Mouse (Mus musculus) midbrain, embryonic 11.5 days (tissue): ENCODE results near the gene Rp9. TPM values are rescaled to one million over a fixed set of nuclear protein-coding genes. Genes with fewer than 3 reads are reported as not detected.

Experiments used
- ATAC-seq: fragments of 200-750 bp; cut with Nextera tagmentation; 2 replicates; pipeline ENCODE4 v1.8.0; 2017; ENCODE audit warnings: moderate TSS enrichment, moderate library complexity; ENCODE audit not compliant: low FRiP score
- DNase-seq: peaks from one replicate; pipeline ENCODE4 v3.0.0; 2015; ENCODE audit warnings: low spot score; ENCODE audit errors: missing footprints
- H3K27ac ChIP-seq: fragments of 300-500 bp; sonication (generic); 2 replicates; pipeline ENCODE4 v1.5.1; 2014; ENCODE audit warnings: low read depth, low read length
- H3K27me3 ChIP-seq: fragments of 300-500 bp; sonication (generic); 2 replicates; pipeline ENCODE4 v1.6.1; 2014; ENCODE audit warnings: mild to moderate bottlenecking, low read length, moderate library complexity, mixed read lengths; ENCODE audit not compliant: control insufficient read depth, insufficient read depth
- H3K36me3 ChIP-seq: fragments of 300-500 bp; sonication (generic); 2 replicates; pipeline ENCODE4 v1.6.1; 2014; ENCODE audit warnings: mild to moderate bottlenecking, low read length, moderate library complexity, mixed read lengths; ENCODE audit not compliant: control insufficient read depth, insufficient read depth
- H3K4me1 ChIP-seq: fragments of 300-500 bp; sonication (generic); 2 replicates; pipeline ENCODE4 v1.6.1; 2014; ENCODE audit warnings: low read length; ENCODE audit not compliant: control insufficient read depth, insufficient read depth
- H3K4me2 ChIP-seq: fragments of 300-500 bp; sonication (generic); 2 replicates; pipeline ENCODE4 v1.6.1; 2014; ENCODE audit warnings: mild to moderate bottlenecking, moderate library complexity
- H3K4me3 ChIP-seq: fragments of 300-500 bp; sonication (generic); 2 replicates; pipeline ENCODE4 v1.5.1; 2014; ENCODE audit warnings: low read depth, low read length
- H3K9ac ChIP-seq: fragments of 300-500 bp; sonication (generic); 2 replicates; pipeline ENCODE4 v1.6.1; 2014; ENCODE audit warnings: low read length
- H3K9me3 ChIP-seq: fragments of 300-500 bp; sonication (generic); 2 replicates; pipeline ENCODE4 v1.6.1; 2016; ENCODE audit warnings: low read length; ENCODE audit not compliant: control insufficient read depth
- WGBS: fragments of 180-500 bp; shearing (Covaris S2); extraction: QIAGEN DNeasy Blood & Tissue Kit; methylation state at CpG from one replicate; pipeline ENCODE4 v1.1.7; 2014; 5-methylcytosine and 5-hydroxymethylcytosine counted together
- polyA plus RNA-seq: library from polyadenylated mRNA; unstranded; fragments of >200 nt; fragmentation: Nextera tagmentation; extraction: Ambion mirVana; gene quantifications from 2 replicates; pipeline ENCODE4 v1.2.1, GENCODE M21; 2014

Gene Rp9
- polyA plus RNA-seq, 1 experiment from 2014 or later = 54.2 TPM

GRCm38 (mm10) chr9:22402001-22402400 lies 67.5 kb downstream of the Rp9 start:
- H3K27ac ChIP-seq = no peak overlapping the region
- WGBS = 83% methylated on average over 6 of the region's 6 CpGs

GRCm38 (mm10) chr9:22399021-22399420 lies 70.5 kb downstream of the Rp9 start:
- no peaks in the 10 kb centered on the region for H3K4me1 ChIP-seq
- DNase-seq = no peak
- ATAC-seq = no peak
- H3K9me3 ChIP-seq = no peaks in the 10 kb centered on the region
- H3K27me3 ChIP-seq = no peaks in the 10 kb centered on the region
- no peak overlapping the region for H3K27ac ChIP-seq
- WGBS = 87% methylated on average over 4 of the region's 4 CpGs
- H3K9ac ChIP-seq = no peak overlapping the region
- no peaks in the 10 kb centered on the region for H3K36me3 ChIP-seq
- H3K4me3 ChIP-seq = no peak overlapping the region
- H3K4me2 ChIP-seq = no peak overlapping the region

More at GRCm38 (mm10) chr9:22402001-22402400, 67.5 kb downstream of the Rp9 start:
- H3K4me3 ChIP-seq = no peak overlapping the region
- DNase-seq = no peak
- no peaks in the 10 kb centered on the region for H3K27me3 ChIP-seq
- H3K36me3 ChIP-seq = no peaks in the 10 kb centered on the region
- no peaks in the 10 kb centered on the region for H3K9me3 ChIP-seq
- H3K4me1 ChIP-seq = no peaks in the 10 kb centered on the region
- H3K9ac ChIP-seq = no peak overlapping the region
- no peak for ATAC-seq
- H3K4me2 ChIP-seq = no peak overlapping the region

DNA sequence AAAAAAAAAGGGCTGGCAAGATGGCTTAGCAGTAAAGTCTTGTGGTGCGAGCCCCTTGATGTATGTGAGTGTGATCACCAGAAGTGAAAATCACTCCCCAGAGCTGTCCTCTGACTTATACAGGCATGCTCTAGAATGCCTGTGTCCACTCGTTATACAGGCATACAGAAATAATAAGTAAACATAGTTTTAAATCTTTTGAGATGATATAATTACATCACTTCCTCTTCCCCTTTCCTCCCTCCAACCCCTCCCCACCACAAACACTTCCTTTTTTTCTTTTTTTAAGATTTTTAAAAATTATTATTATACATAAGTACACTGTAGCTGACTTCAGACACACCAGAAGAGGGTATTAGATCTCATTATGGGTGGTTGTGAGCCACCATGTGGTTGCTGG lies 74.8 kb downstream of the Rp9 start:
- ATAC-seq = no peak
- Histone ChIP-seq H3K4me2 (no peak overlapping the region), H3K9ac (no peak overlapping the region), H3K27me3 (no peaks in the 10 kb centered on the region), H3K9me3 (no peaks in the 10 kb centered on the region), H3K36me3 (no peaks in the 10 kb centered on the region), H3K4me1 (no peaks in the 10 kb centered on the region), H3K27ac (no peak overlapping the region), H3K4me3 (no peak overlapping the region)
- 90% methylated on average over 2 of the region's 2 CpGs for WGBS
- DNase-seq = no peak

DNA sequence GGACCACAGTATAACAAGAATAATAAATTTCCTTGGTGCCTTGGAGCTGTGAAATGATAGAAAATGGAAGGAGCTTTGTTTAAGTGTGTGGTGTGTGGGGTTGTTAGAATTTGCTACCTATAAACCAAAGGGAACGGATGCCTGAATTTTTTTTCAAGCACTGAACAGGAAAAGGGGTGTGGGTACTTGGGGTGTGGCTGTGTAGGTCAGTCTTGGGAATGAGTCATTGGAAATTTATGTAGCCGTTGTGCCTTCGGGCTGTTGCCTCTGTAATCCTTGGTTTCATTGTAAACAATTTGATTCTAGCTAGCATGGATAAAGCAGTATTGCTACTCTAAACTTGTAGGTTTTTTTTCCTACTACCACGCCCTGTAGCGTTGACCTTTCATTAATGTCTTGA lies 79.2 kb downstream of the Rp9 start:
- no peaks in the 10 kb centered on the region for H3K36me3 ChIP-seq
- WGBS = 89% methylated on average over 5 of the region's 5 CpGs
- H3K4me3 ChIP-seq = no peak overlapping the region
- H3K27me3 ChIP-seq = no peaks in the 10 kb centered on the region
- DNase-seq (no peak), ATAC-seq (no peak)
- H3K27ac ChIP-seq = no peak overlapping the region
- no peak overlapping the region for H3K9ac ChIP-seq
- no peaks in the 10 kb centered on the region for H3K9me3 ChIP-seq
- peaks cover 9% of the 10 kb centered on the region for H3K4me1 ChIP-seq
- H3K4me2 ChIP-seq = no peak overlapping the region

GRCm38 (mm10) chr9:22389736-22390245 lies 79.8 kb downstream of the Rp9 start:
- Histone ChIP-seq H3K4me3 (peak overlapping the region; percentile 74; the same call in 1 of the 2 replicates), H3K27me3 (no peaks in the 10 kb centered on the region), H3K36me3 (no peaks in the 10 kb centered on the region), H3K4me2 (peak overlapping the region; percentile 71), H3K27ac (no peak overlapping the region), H3K9me3 (no peaks in the 10 kb centered on the region), H3K4me1 (peaks cover 9% of the 10 kb centered on the region), H3K9ac (peak overlapping the region; percentile 90)
- peak; percentile 89 for DNase-seq
- WGBS = 71% methylated on average over 6 of the region's 6 CpGs
- no peak for ATAC-seq

DNA sequence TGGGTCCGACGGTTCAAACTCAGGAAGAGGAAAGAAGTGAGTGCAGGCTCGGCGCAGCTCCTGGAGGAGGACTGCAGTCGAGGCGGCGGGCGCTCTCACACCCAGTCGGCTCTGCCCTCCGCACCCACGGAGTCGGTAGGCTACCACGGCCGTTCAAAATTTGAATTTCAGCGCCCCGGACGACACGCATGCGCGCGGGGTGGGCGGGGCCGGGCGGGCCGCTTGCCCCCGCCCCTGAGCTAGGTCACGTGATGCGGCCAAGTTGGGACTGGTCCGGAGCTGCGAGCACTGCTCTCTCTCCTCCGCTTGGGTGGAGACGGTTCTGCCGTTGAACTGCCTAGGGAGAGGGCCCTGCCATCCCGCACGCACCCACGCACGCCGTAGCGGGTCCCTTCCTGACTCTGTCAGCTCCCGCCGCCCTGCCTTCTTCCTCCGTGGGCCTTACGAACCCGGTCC lies 80.5 kb downstream of the Rp9 start, which contains the start of gene Anln:
Gene Anln (minus strand): TSS at position 168 of the 456 bp plus-strand sequence.
- Histone ChIP-seq H3K36me3 (no peaks in the 10 kb centered on the region), H3K27me3 (no peaks in the 10 kb centered on the region), H3K4me3 (peak within 1 kb of the TSS; percentile 74), H3K9me3 (no peaks in the 10 kb centered on the region), H3K9ac (peak within 1 kb of the TSS; percentile 90), H3K4me1 (peaks cover 9% of the 10 kb centered on the region), H3K4me2 (peak within 1 kb of the TSS; percentile 71), H3K27ac (peak within 1 kb of the TSS; percentile 85)
- DNase-seq (peak; percentile 100), ATAC-seq (peak; percentile 97)
- 0% methylated on average over 43 of the region's 44 CpGs for WGBS

DNA sequence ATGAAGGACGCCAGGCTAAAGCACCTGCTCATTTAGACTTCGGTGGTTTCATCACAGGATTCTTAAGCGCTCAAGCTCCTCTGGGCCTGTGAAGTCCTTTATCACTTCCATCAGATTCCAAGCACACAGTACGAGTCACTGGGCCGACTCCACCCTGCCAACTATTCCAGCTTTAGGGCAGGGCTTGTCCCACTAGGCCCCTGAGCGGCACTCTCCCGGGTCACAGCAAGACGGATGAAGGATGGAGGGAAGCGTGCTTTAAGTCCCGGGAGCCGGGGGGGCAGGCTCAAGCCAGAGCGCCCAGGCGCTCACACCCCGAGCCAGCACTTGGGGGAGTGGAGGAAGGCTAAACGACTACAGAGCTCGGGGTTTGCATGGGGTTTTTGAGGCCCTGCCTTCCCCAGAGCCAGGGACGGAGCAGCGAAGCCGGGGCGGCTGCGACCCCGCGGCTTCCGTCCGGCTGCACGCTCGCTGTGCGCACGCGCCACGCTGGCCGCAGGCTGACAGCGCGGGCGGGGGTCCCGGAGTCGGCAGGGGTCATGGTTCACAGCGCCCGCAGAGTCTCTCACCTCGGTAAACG lies 81.1 kb downstream of the Rp9 start:
- Histone ChIP-seq H3K9me3 (no peaks in the 10 kb centered on the region), H3K4me2 (peak overlapping the region; percentile 71), H3K4me3 (peak overlapping the region; percentile 74), H3K9ac (peak overlapping the region; percentile 90), H3K36me3 (no peaks in the 10 kb centered on the region), H3K27ac (peak overlapping the region; percentile 83), H3K27me3 (no peaks in the 10 kb centered on the region), H3K4me1 (peaks cover 9% of the 10 kb centered on the region)
- under 1% methylated on average over 41 of the region's 41 CpGs for WGBS
- peak; percentile 89 for ATAC-seq
- DNase-seq = peak; percentile 98

DNA sequence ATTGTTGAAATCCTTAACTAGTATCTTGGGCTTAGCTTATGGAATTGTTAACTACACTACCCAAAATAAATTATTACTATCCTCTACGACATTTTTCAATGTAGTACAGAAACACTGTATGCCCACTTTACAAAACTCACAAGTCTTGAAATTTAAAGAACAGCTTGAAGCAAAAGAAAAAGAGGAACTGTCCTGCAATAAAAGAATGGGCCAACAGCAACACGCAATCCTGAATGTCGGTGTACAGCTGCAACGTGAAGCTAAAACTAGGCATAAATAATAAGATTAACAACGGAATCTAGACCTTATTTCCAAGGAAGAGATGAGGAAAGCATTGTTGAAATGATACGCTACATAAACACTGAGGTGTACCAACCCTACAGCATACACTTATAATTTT lies 81.6 kb downstream of the Rp9 start:
- 21% methylated on average over 6 of the region's 6 CpGs for WGBS

GRCm38 (mm10) chr9:22385890-22386289 lies 83.7 kb downstream of the Rp9 start:
- H3K27ac ChIP-seq = no peak overlapping the region
- no peak overlapping the region for H3K4me3 ChIP-seq
- no peaks in the 10 kb centered on the region for H3K9me3 ChIP-seq
- ATAC-seq (no peak), DNase-seq (no peak)
- WGBS = 83% methylated on average over 2 of the region's 2 CpGs
- peaks cover 9% of the 10 kb centered on the region for H3K4me1 ChIP-seq
- no peak overlapping the region for H3K4me2 ChIP-seq
- peaks cover 2% of the 10 kb centered on the region; the same call in 1 of the 2 replicates for H3K36me3 ChIP-seq
- no peak overlapping the region for H3K9ac ChIP-seq
- no peaks in the 10 kb centered on the region for H3K27me3 ChIP-seq

More for the DNA sequence above, 81.6 kb downstream of the Rp9 start:
- ATAC-seq = no peak
- Histone ChIP-seq H3K9me3 (no peaks in the 10 kb centered on the region), H3K4me2 (peak overlapping the region; percentile 71), H3K9ac (peak overlapping the region; percentile 90), H3K27ac (peak overlapping the region; percentile 83; the same call in 1 of the 2 replicates), H3K36me3 (no peaks in the 10 kb centered on the region), H3K4me3 (peak overlapping the region; percentile 74), H3K4me1 (peaks cover 9% of the 10 kb centered on the region), H3K27me3 (no peaks in the 10 kb centered on the region)
- no peak for DNase-seq
